Comparison of ENCODE assay signal across 10 mouse cellular contexts in genomic region chr1:92329491-92329890, GRCm38 (mm10).
"Had no signal": no experiment of that assay in that cellular context is flagged by ENCODE, and none has a peak within 500 bp of the region (broad histone marks: within the 10 kb centered on the region; RNA-seq: fewer than 3 reads in every experiment).

No protein-coding gene starts in this region.

- ATAC-seq: liver, embryonic 12.5 days; midbrain, embryonic 13.5 days; midbrain, embryonic 16.5 days had no signal

- DNase-seq: kidney, adult 8-10 months; kidney, postnatal 10 days; liver; lung, postnatal 10 days; right cerebral cortex, postnatal 14 days; spleen, adult 18-20 months; thymus, postnatal 25 days had no signal
